In genomic region chr8:121313458-121313857, GRCm38 (mm10) we compare ENCODE assay signal across 11 mouse cellular contexts.
A peak's percentile ranks its signal among the peaks of the same experiment; 100 is the strongest.
DNase-seq lines count a peak whose midpoint lies in the region; ATAC-seq and TF ChIP-seq lines count a peak whose summit lies in the region.
"Had no signal": no experiment of that assay in that cellular context is flagged by ENCODE, and none has a peak within 500 bp of the region (broad histone marks: within the 10 kb centered on the region; RNA-seq: fewer than 3 reads in every experiment).

No protein-coding gene starts in this region.

- H3K27me3 ChIP-seq in hindbrain, embryonic 11.5 days (ENCODE audit: control insufficient read depth, insufficient read depth, low read length) = no peaks in the 10 kb centered on the region
- no peaks in the 10 kb centered on the region for H3K27me3 ChIP-seq in hindbrain, embryonic 14.5 days (ENCODE audit: control insufficient read depth, insufficient read depth, low read length)
- no peaks in the 10 kb centered on the region for H3K27me3 ChIP-seq in liver, postnatal 0 days (ENCODE audit: insufficient read depth, low read length)
- H3K27me3 ChIP-seq in liver, embryonic 11.5 days (replicated peaks; ENCODE audit: control insufficient read depth, insufficient read depth, low read length) = peaks cover 15% of the 10 kb centered on the region
- H3K27me3 ChIP-seq in CH12.LX (replicated peaks) = peaks cover 87% of the 10 kb centered on the region
- H3K27me3 ChIP-seq in forebrain, embryonic 12.5 days = peaks cover 27% of the 10 kb centered on the region
- H3K27me3 ChIP-seq: heart, embryonic 12.5 days had no signal

- H3K9me3 ChIP-seq in hindbrain, embryonic 11.5 days (ENCODE audit: control insufficient read depth, low read length) = no peaks in the 10 kb centered on the region
- H3K9me3 ChIP-seq in hindbrain, embryonic 14.5 days (ENCODE audit: control insufficient read depth, low read length) = no peaks in the 10 kb centered on the region
- no peaks in the 10 kb centered on the region for H3K9me3 ChIP-seq in liver, postnatal 0 days (ENCODE audit: low read length)
- H3K9me3 ChIP-seq in liver, embryonic 11.5 days (ENCODE audit: control insufficient read depth, low read length) = no peaks in the 10 kb centered on the region
- H3K9me3 ChIP-seq in CH12.LX (replicated peaks; ENCODE audit: low read length) = no peaks in the 10 kb centered on the region
- no peaks in the 10 kb centered on the region for H3K9me3 ChIP-seq in forebrain, embryonic 12.5 days
- H3K9me3 ChIP-seq: heart, embryonic 12.5 days; limb, embryonic 13.5 days had no signal

- H3K27ac ChIP-seq in hindbrain, embryonic 11.5 days (ENCODE audit: low read depth, low read length) = no peak overlapping the region
- no peak overlapping the region for H3K27ac ChIP-seq in hindbrain, embryonic 14.5 days
- H3K27ac ChIP-seq in liver, postnatal 0 days (ENCODE audit: low read depth) = no peak overlapping the region
- H3K27ac ChIP-seq in liver, embryonic 11.5 days (ENCODE audit: low read depth, low read length) = no peak overlapping the region
- H3K27ac ChIP-seq in CH12.LX (ENCODE audit: insufficient read depth, low read depth) = no peak overlapping the region
- no peak overlapping the region for H3K27ac ChIP-seq in forebrain, embryonic 12.5 days
- H3K27ac ChIP-seq: limb, embryonic 13.5 days had no signal

- WGBS in hindbrain, embryonic 11.5 days = 49% methylated on average over 6 of the region's 6 CpGs
- WGBS in hindbrain, embryonic 14.5 days = 61% methylated on average over 6 of the region's 6 CpGs
- WGBS in liver, postnatal 0 days (ENCODE audit: insufficient replicate concordance) = 49% methylated on average over 6 of the region's 6 CpGs
- WGBS in liver, embryonic 11.5 days = 48% methylated on average over 6 of the region's 6 CpGs
- 59% methylated on average over 6 of the region's 6 CpGs for WGBS in forebrain, embryonic 12.5 days

- H3K79me2 ChIP-seq in CH12.LX (replicated peaks; ENCODE audit: control insufficient read depth, extremely low read depth, insufficient read depth, poor library complexity, severe bottlenecking) = no peaks in the 10 kb centered on the region

- no peaks in the 10 kb centered on the region for H3K4me1 ChIP-seq in hindbrain, embryonic 11.5 days (replicated peaks; ENCODE audit: control insufficient read depth, insufficient read depth, low read length)
- peaks cover 5% of the 10 kb centered on the region; the same call in 1 of the 2 replicates for H3K4me1 ChIP-seq in hindbrain, embryonic 14.5 days (replicated peaks; ENCODE audit: control insufficient read depth, insufficient read depth, low read length)
- H3K4me1 ChIP-seq in liver, postnatal 0 days (ENCODE audit: insufficient read depth) = no peaks in the 10 kb centered on the region
- H3K4me1 ChIP-seq in liver, embryonic 11.5 days (replicated peaks; ENCODE audit: control insufficient read depth, insufficient read depth, low read length) = peaks cover 10% of the 10 kb centered on the region
- no peaks in the 10 kb centered on the region for H3K4me1 ChIP-seq in CH12.LX (ENCODE audit: control insufficient read depth in 1 of 2, insufficient read depth in 2 of 2)
- peaks cover 13% of the 10 kb centered on the region for H3K4me1 ChIP-seq in forebrain, embryonic 12.5 days

- ATAC-seq in hindbrain, embryonic 11.5 days (ENCODE audit: low FRiP score) = no peak
- no peak for ATAC-seq in hindbrain, embryonic 14.5 days (ENCODE audit: low FRiP score)
- ATAC-seq in liver, postnatal 0 days = no peak
- no peak for ATAC-seq in liver, embryonic 11.5 days (replicated peaks; ENCODE audit: low FRiP score)
- ATAC-seq in forebrain, embryonic 12.5 days (ENCODE audit: low FRiP score) = no peak

- TF ChIP-seq POLR2A in CH12.LX (IDR thresholded peaks at IDR 0.05; ENCODE audit: low read depth, low read length) = no peak

- peak; percentile 27; the same call in 1 of the 2 replicates for TF ChIP-seq CTCF in liver, postnatal 0 days (IDR thresholded peaks at IDR 0.05; ENCODE audit: low read depth)
- peak in 1 of 2 experiments; percentile 53; a peak in 2 of 4 replicates for TF ChIP-seq CTCF in CH12.LX (conservative IDR thresholded peaks at IDR 0.05 in 1 of 2, IDR thresholded peaks at IDR 0.05 in 1 of 2; ENCODE audit: low read depth in 2 of 2, low read length in 2 of 2)

- in situ Hi-C loops in CH12.LX (cut with MboI; ENCODE audit: low pct_ligation_motif_present, low pct_unique_long_range_greater_than_20kb, low sequenced_read_pairs) = no loop called here

- H3K4me3 ChIP-seq in hindbrain, embryonic 11.5 days (ENCODE audit: low read depth, low read length) = no peak overlapping the region
- no peak overlapping the region for H3K4me3 ChIP-seq in hindbrain, embryonic 14.5 days (replicated peaks; ENCODE audit: low read length)
- no peak overlapping the region for H3K4me3 ChIP-seq in liver, postnatal 0 days (ENCODE audit: low read depth, low read length)
- H3K4me3 ChIP-seq in liver, embryonic 11.5 days (ENCODE audit: low read depth, low read length) = no peak overlapping the region
- no peak overlapping the region for H3K4me3 ChIP-seq in CH12.LX (replicated peaks in 1 of 3; ENCODE audit: low read depth in 2 of 3, low read length in 2 of 3, poor library complexity in 1 of 3)
- H3K4me3 ChIP-seq in forebrain, embryonic 12.5 days (replicated peaks) = no peak overlapping the region
- H3K4me3 ChIP-seq: heart, embryonic 12.5 days; limb, embryonic 13.5 days had no signal

- no peak overlapping the region for H3K9ac ChIP-seq in hindbrain, embryonic 11.5 days (ENCODE audit: low read depth, low read length)
- no peak overlapping the region for H3K9ac ChIP-seq in hindbrain, embryonic 14.5 days
- H3K9ac ChIP-seq in liver, postnatal 0 days (replicated peaks) = no peak overlapping the region
- no peak overlapping the region for H3K9ac ChIP-seq in liver, embryonic 11.5 days (ENCODE audit: low read depth, low read length)
- no peak overlapping the region for H3K9ac ChIP-seq in CH12.LX (ENCODE audit: insufficient read depth, low read depth)
- no peak overlapping the region for H3K9ac ChIP-seq in forebrain, embryonic 12.5 days
- H3K9ac ChIP-seq: heart, embryonic 12.5 days; limb, embryonic 13.5 days had no signal

- peak; percentile 21 for DNase-seq in hindbrain, embryonic 11.5 days (ENCODE audit: low spot score)
- DNase-seq in hindbrain, embryonic 14.5 days (ENCODE audit: low spot score) = no peak
- no peak for DNase-seq in liver, postnatal 0 days
- DNase-seq in liver, embryonic 11.5 days (ENCODE audit: low spot score) = no peak
- DNase-seq in CH12.LX (ENCODE audit: extremely low read depth) = no peak
- DNase-seq in ES-CJ7 (ENCODE audit: low read depth, low spot score) = peak; percentile 49
- DNase-seq in right cerebral cortex, postnatal 10 days (ENCODE audit: low spot score in 2 of 2) = no peak
- DNase-seq: layer of hippocampus, adult 9-11 months had no signal

- dilution Hi-C loops in CH12.LX (cut with MboI; ENCODE audit: extremely low pct_ligation_motif_present, extremely low pct_unique_long_range_greater_than_20kb, low sequenced_read_pairs) = no loop called here

- peak; percentile 1 for TF ChIP-seq RAD21 in CH12.LX (IDR thresholded peaks at IDR 0.05; ENCODE audit: low read depth, low read length)

- H3K4me2 ChIP-seq in hindbrain, embryonic 11.5 days (replicated peaks; ENCODE audit: low read depth, low read length) = no peak overlapping the region
- H3K4me2 ChIP-seq in hindbrain, embryonic 14.5 days (replicated peaks) = no peak overlapping the region
- H3K4me2 ChIP-seq in liver, postnatal 0 days (ENCODE audit: low read depth, low read length) = no peak overlapping the region
- H3K4me2 ChIP-seq in liver, embryonic 11.5 days = no peak overlapping the region
- no peak overlapping the region for H3K4me2 ChIP-seq in CH12.LX (ENCODE audit: insufficient read depth, low read depth, poor library complexity, severe bottlenecking)
- no peak overlapping the region for H3K4me2 ChIP-seq in forebrain, embryonic 12.5 days
- H3K4me2 ChIP-seq: heart, embryonic 12.5 days; limb, embryonic 13.5 days had no signal

- no peaks in the 10 kb centered on the region for H3K36me3 ChIP-seq in hindbrain, embryonic 11.5 days (ENCODE audit: control insufficient read depth, insufficient read depth, low read length)
- no peaks in the 10 kb centered on the region for H3K36me3 ChIP-seq in hindbrain, embryonic 14.5 days (replicated peaks; ENCODE audit: control insufficient read depth, insufficient read depth)
- no peaks in the 10 kb centered on the region for H3K36me3 ChIP-seq in liver, postnatal 0 days (replicated peaks; ENCODE audit: insufficient read depth, low read length)
- H3K36me3 ChIP-seq in liver, embryonic 11.5 days (ENCODE audit: control insufficient read depth, insufficient read depth, low read length) = no peaks in the 10 kb centered on the region
- no peaks in the 10 kb centered on the region for H3K36me3 ChIP-seq in CH12.LX (replicated peaks in 1 of 2; ENCODE audit: control insufficient read depth in 1 of 2, insufficient read depth in 1 of 2, low read length in 1 of 2)
- H3K36me3 ChIP-seq in forebrain, embryonic 12.5 days (replicated peaks) = no peaks in the 10 kb centered on the region
- H3K36me3 ChIP-seq: heart, embryonic 12.5 days; limb, embryonic 13.5 days had no signal

- no peak for TF ChIP-seq EP300 in liver, postnatal 0 days (IDR thresholded peaks at IDR 0.05; ENCODE audit: low read depth)
- no peak for TF ChIP-seq EP300 in CH12.LX (IDR thresholded peaks at IDR 0.05; ENCODE audit: low read length)

TF ChIP-seq in CH12.LX, 34 proteins besides CTCF, POLR2A, EP300 and RAD21:
- TF ChIP-seq SMC3 (IDR thresholded peaks at IDR 0.05; ENCODE audit: low read depth, low read length) = peak; percentile 56
- no peak for TF ChIP-seq JUND (conservative IDR thresholded peaks at IDR 0.05; ENCODE audit: low read depth, low read length)

Comparison
In these comparisons a context has a peak if more than half of its experiments do, and no peak if none do; other contexts are left out.
1. DNase-seq: peak in hindbrain, embryonic 11.5 days (single experiment) and ES-CJ7 (single experiment); none in hindbrain, embryonic 14.5 days (single experiment), liver, postnatal 0 days (single experiment), liver, embryonic 11.5 days (single experiment), CH12.LX (single experiment) and right cerebral cortex, postnatal 10 days (0 of 2).